Mouse (Mus musculus): ENCODE results near the gene Igfbpl1. TPM values are rescaled to one million over a fixed set of nuclear protein-coding genes. Genes with fewer than 3 reads are reported as not detected.

The Igfbpl1 gene
- polyA plus RNA-seq, 1 experiment from 2014 or later, result 90.4 TPM

DNA sequence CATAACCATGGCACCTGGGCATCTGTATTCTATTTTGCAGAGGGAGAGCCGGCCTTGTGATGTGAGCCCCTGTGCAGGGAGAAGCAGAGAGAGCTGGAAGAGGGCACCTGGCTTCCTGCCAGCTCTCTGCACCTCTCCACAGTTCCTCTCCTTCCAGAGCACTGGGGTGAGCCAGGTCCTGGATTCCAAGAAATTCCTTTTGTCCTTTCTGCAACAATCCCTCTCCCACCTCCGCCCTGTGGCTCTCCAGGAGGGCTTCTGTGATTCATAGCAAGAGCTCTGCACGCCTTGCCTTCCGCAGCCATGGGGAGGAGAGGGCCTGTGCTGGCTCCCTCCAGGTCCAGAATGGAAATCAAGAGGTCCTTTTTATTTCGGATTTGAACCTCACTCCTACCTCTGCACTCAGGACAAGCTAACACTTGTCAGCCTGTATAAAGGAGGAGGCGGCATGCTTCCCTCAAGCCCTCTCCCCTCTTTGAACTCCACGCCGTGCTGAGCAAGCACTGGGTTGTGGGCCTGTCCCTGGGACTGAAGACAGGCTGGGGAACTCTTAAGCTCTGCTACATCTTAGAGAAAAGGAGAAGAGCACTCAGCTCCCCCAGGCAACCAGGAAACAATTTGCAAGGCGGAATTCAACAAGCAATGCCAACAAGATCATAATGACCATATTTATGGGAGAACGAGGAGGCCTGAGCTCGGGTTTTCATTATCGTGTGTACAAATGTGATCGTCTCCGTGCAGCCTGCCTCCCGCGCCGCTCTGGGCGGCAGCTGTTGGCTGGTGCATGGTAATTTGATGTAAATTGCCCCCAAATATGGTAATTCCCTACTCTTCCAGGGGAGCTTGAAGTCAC, 63.2 kb downstream of the Igfbpl1 start:
- H3K4me3 ChIP-seq (ENCODE audit: low read depth, low read length), result no peak overlapping the region
- peak; percentile 64 for DNase-seq (ENCODE audit: low spot score)
- H3K4me1 ChIP-seq (ENCODE audit: control insufficient read depth, insufficient read depth, low read length), result peaks cover 23% of the 10 kb centered on the region
- H3K9ac ChIP-seq (ENCODE audit: low read length), result 0 out of 2 replicates have a peak overlapping the region, but pooled peaks have one; percentile 15
- H3K27ac ChIP-seq (ENCODE audit: low read depth, low read length), result no peak overlapping the region
- 8% methylated on average over 18 of the region's 18 CpGs for WGBS
- H3K36me3 ChIP-seq (ENCODE audit: control insufficient read depth, insufficient read depth, low read length), result no peaks in the 10 kb centered on the region
- no peaks in the 10 kb centered on the region for H3K9me3 ChIP-seq (ENCODE audit: control insufficient read depth, low read length)
- H3K27me3 ChIP-seq (ENCODE audit: control insufficient read depth, insufficient read depth, low read length), result peaks cover 11% of the 10 kb centered on the region; the same call in 1 of the 2 replicates
- ATAC-seq (ENCODE audit: insufficient read depth, low FRiP score, low TSS enrichment), result peak; percentile 55; the same call in 1 of the 2 replicates
- H3K4me2 ChIP-seq (ENCODE audit: low read depth), result peak overlapping the region; percentile 26

- H3K9me3 ChIP-seq (ENCODE audit: control insufficient read depth, low read length), result no peaks in the 10 kb centered on the region
- H3K4me3 ChIP-seq (ENCODE audit: low read depth, low read length), result no peak overlapping the region
- H3K27ac ChIP-seq (ENCODE audit: low read depth, low read length), result no peak overlapping the region
- H3K4me2 ChIP-seq (ENCODE audit: low read depth), result no peak overlapping the region
- H3K4me1 ChIP-seq (ENCODE audit: control insufficient read depth, insufficient read depth, low read length), result peaks cover 29% of the 10 kb centered on the region
- H3K9ac ChIP-seq (ENCODE audit: low read length), result no peak overlapping the region
- H3K36me3 ChIP-seq (ENCODE audit: control insufficient read depth, insufficient read depth, low read length), result no peaks in the 10 kb centered on the region
- 81% methylated on average over 4 of the region's 4 CpGs for WGBS
- H3K27me3 ChIP-seq (ENCODE audit: control insufficient read depth, insufficient read depth, low read length), result peaks cover 11% of the 10 kb centered on the region; the same call in 1 of the 2 replicates
- no peak for ATAC-seq (ENCODE audit: insufficient read depth, low FRiP score, low TSS enrichment)
- no peak for DNase-seq (ENCODE audit: low spot score)
These were observed 64.1 kb downstream of the Igfbpl1 start for GRCm38 (mm10) chr4:45762600-45762999.

Other genes with a start within 250 kb of the Igfbpl1 start
- 4.1 and 4.6 TPM in 2 replicates for gene Aldh1b1, start 27.9 kb downstream of the Igfbpl1 start, polyA plus RNA-seq (2014; fragmentation: Nextera tagmentation; extraction: Ambion mirVana)
- gene Stra6l, start 21.7 kb upstream of the Igfbpl1 start, polyA plus RNA-seq (2014; fragmentation: Nextera tagmentation; extraction: Ambion mirVana), result 6.3 and 7.2 TPM in 2 replicates
- 0.05 TPM in 1 of 2 replicates, not detected in the other for gene Ccdc180, start 63.4 kb upstream of the Igfbpl1 start, polyA plus RNA-seq (2014; fragmentation: Nextera tagmentation; extraction: Ambion mirVana)
- gene Tdrd7, start 138.4 kb upstream of the Igfbpl1 start, polyA plus RNA-seq (2014; fragmentation: Nextera tagmentation; extraction: Ambion mirVana), result 16.7 and 18.6 TPM in 2 replicates
- gene Tmod1, start 212.0 kb upstream of the Igfbpl1 start, polyA plus RNA-seq (2014; fragmentation: Nextera tagmentation; extraction: Ambion mirVana), result 5.2 and 5.7 TPM in 2 replicates

Measured in neural tube, embryonic 11.5 days (tissue).